Mouse (Mus musculus) ES-E14 (cell line): ENCODE measurements around the gene Nup153.

ENCODE experiments used
- HCFC1 ChIP-seq: IDR thresholded peaks from 2 replicates; pipeline ENCODE4 v1.6.1; 2012; ENCODE audit warnings: low read length, inconsistent platforms, borderline replicate concordance; ENCODE audit not compliant: insufficient read depth
- MAFK ChIP-seq: IDR thresholded peaks from 2 replicates; pipeline ENCODE4 v1.6.1; 2014; ENCODE audit warnings: mild to moderate bottlenecking, low read depth, low read length, inconsistent platforms; ENCODE audit not compliant: insufficient read depth

- TF ChIP-seq HCFC1 (no peak), MAFK (no peak)
These were observed 6.7 kb downstream of the Nup153 start for GRCm38 (mm10) chr13:46721009-46721408.
